Mouse (Mus musculus) monocyte, adult 5-6 weeks (primary cell): ENCODE data around the gene Gm7168. TPM values are rescaled to one million over a fixed set of nuclear protein-coding genes. Genes with fewer than 3 reads are reported as not detected.
"Not testable (repeated sequence)": the region's sequence is repeated elsewhere in the genome, so short reads cannot be mapped to it uniquely, and the experiment has no call there.

ENCODE experiments used
- ATAC-seq: fragments of 153-309, 156-312 bp; replicated peaks from 2 replicates; pipeline ENCODE4 v1.8.0; 2017; ENCODE audit warnings: mild to moderate bottlenecking; ENCODE audit not compliant: low TSS enrichment, insufficient number of reproducible peaks, severe bottlenecking, poor library complexity, low FRiP score
- total RNA-seq: library from RNA; stranded (forward); fragments of 200-1000, 200-491, 200-594 nt; gene quantifications from 3 replicates; pipeline ENCODE4 v1.2.3, GENCODE M21; 2017

The Gm7168 gene
- total RNA-seq, 1 experiment from 2014 or later = not detected

- not testable (repeated sequence) for ATAC-seq
These were observed 16.9 kb downstream of the Gm7168 start for GRCm38 (mm10) chr17:13965048-13965447.

DNA sequence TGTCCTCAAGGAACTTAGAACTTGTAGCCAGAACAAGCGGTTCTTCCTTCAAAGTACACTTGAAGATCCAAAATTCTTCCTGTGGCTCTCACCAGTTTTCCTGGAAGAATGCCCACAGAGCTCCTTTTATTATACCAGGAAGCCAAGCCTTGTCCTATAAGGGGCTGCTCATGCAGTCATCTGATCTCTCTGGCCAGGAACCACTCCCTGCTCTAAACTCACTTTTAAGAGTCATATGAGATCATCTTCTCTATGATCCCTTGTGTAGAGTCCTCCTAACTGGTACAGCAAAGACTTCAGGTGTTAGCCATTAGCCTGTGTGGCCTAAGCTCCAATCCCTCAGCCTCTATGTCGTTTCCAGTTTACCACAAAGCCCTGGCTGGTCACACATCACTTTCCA, 21.7 kb downstream of the Gm7168 start:
- ATAC-seq = not testable (repeated sequence)

DNA sequence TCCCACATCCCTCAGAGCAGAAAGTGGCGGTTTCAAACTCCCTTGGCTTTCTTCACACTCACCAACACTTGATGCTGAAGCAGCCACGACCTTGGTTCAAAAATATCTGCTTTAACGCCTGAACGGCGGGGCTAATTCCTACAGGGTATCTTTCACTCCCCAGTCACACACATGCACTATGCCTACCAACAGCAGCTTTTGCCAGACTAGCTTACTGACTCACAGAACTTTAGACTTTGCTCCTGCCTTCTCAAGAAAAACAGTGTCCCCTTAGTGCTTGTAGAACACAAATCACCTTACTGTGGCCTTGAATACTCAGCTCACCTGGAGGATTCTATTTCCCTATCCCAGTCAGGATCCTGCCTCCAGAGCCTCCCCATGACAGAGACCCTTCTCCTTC, 22.6 kb downstream of the Gm7168 start:
- not testable (repeated sequence) for ATAC-seq

DNA sequence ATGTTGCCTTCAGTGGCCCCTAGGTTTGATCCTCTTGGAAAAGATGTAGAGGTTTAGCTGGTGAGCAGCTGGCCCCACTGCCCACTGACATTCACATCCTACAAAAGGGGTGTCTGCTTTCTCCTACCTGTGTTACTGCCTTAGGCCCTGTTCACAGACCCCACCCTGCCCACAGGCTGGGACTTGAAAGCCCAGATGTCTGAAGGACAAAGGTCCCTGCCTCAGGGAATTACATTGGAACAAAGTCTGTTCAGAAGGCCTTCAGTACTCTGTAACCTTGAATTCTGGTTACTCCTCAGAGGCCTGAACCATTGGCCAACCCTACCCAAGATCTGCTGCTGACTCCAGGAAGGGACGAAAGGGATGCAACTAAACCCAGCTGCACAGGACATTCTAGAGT, 39.5 kb downstream of the Gm7168 start:
- ATAC-seq = no peak

DNA sequence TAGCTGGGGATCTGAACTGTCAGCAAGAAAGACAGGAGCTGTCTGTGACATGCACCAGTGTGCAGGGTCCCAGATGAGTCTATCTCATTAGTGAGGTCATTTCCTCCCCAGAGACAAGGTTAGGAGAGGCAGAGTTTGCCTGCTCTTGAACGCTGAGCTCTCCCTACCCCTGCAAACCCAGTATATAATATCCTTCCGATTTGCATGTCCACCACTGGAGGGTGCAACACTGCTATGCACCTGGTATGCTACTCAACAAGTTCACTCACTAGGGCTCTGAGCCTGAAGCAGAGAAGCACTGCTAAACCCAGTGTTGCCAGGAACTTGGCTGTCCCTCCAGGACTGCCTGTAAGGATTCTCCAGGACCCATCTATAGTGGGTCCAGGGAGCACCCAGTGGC, 45.3 kb downstream of the Gm7168 start:
- ATAC-seq = not testable (repeated sequence)

Other genes with a start within 250 kb of the Gm7168 start
- 116 to 154 TPM (median 126 TPM) in 3 replicates for gene Afdn, start 187.8 kb upstream of the Gm7168 start, total RNA-seq
- 0.39 TPM in 1 of 3 replicates, not detected in the others for gene Tcte2, start 186.5 kb upstream of the Gm7168 start, total RNA-seq
- gene Gm7356, start 55.3 kb downstream of the Gm7168 start, total RNA-seq = not detected in 3 replicates
- gene Gm7358, start 111.2 kb downstream of the Gm7168 start, total RNA-seq = 0.29 TPM in 1 of 3 replicates, not detected in the others